Mouse (Mus musculus): ENCODE measurements around the gene 4930579F01Rik.

Gene 4930579F01Rik

GRCm38 (mm10) chr3:138193683-138194302 lies at the start of gene 4930579F01Rik:
Gene 4930579F01Rik (minus strand): TSS chr3:138193825.
- DNase-seq: no peak

DNA sequence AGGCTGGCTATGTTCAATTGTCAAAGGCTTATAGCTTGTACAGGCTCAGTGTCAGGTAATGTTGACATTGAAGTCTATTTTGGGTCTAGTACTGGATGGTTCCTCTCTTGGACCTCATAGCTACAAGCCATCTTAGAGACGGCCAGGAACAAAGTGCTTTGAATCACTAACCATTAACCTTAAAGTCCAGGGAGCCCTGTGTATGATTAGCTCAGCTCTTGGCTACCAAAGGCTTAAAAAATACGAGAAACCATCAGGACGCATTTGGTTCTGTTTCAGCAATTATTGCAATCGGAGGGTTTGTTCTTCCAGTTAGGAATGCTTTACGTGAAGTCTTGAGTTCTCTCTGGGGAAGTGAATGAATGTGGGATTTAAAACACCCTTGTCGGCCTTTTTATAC lies 49.3 kb upstream of the 4930579F01Rik start:
- no peak for DNase-seq

DNA sequence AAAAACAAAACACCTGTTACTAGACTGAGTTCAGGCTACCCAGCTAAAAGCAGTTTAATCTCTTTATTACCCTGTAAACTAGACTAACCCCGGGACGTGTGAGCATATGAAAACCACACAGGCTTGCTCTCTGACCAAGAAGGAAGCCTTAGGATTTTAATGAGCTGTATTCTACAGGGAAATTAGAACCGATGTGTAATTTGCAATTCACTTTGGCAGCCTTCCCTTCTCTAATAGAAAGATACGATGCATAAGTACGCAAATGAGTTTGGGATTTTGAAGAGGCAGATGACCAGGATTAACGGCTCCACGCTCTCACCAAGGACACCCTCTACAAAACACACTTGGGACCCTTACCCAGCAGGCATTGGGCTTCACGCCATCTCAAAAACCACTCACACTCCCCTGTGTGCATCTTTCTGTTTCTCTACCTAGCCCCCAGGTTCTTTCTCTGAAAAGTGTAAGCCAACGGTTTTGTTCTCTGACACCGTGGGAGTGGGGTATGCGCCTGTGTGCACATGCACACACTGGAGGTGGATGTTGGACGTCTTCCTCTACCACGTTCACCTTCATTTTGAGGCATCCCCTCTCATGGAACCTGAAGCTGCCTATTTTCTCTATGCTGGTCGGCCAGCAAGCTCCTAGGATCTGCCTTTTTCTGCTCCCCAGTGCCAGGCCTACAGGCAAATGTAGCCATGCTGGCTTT lies 48.5 kb upstream of the 4930579F01Rik start:
- no peak for DNase-seq

DNA sequence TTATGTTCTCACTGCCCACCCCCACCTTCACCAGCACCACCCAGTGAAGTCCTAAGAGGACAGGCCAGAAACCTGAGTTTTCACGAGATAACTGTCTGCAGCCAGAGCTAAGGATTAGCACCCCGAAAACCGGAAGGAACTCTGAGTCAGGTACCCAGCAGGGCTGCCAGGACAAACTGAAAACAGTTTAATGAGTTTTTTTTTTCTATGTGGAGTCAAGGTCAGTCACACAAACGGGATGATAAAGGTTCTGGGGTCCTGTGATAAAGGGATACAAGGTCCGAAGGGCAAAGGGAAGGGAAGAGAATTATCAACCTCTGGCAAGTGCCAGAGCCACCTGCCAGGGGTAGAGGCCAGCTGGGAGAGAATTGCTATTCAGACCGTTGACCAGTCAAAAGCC lies 47.7 kb upstream of the 4930579F01Rik start:
- no peak for DNase-seq

- DNase-seq: no peak
Measured at GRCm38 (mm10) chr3:138240942-138241341, 47.3 kb upstream of the 4930579F01Rik start.

DNA sequence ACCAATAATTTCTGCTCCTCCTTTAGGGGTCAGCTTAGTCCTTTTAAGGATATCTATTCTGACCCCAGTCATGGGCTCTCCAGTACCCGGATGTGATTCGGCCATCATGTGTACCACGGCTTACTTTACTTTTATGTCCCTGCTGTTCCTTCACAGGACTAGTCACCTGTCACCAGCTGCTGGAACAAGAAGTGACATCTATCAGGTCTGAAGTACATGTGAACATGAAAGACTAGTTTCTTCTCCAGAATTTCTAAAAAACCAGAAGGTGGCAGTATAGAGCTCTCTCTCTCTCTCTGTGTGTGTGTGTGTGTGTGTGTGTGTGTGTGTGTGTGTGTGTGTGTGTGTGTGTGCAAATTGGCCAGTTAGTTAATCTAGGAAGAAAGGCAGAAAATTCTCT lies 46.8 kb upstream of the 4930579F01Rik start:
- no peak for DNase-seq

- no peak for DNase-seq
Measured at GRCm38 (mm10) chr3:138239461-138239860, 45.8 kb upstream of the 4930579F01Rik start.

GRCm38 (mm10) chr3:138238046-138238445 lies 44.4 kb upstream of the 4930579F01Rik start:
- no peak for DNase-seq

DNA sequence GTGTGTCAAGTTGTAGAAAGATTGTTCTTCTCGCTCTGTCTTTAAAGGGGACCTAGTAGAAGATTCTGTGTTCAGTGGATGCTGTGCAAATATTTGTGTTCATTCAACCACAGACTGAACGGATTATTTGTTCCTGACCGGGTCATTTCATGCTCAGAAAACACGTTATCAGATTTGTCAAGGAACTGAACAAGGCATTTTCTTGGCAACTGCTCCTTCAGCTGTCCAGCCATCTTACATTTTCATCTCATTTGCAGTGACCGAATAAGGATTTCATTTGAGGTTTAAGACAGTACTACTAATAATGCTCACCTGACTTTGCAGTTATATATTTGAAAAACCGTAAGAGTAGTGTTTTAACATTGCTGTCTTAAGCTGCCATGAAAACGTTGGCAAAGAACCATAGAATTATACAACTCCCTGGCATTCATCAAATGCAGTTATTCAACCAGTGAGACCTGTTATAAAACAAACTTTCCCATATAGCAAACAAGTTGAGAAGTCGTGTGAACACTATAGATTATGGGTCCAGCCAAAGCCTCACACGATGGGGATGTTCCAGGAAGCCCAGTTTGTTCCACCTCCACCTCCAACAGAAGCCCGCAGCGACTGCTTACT lies 43.0 kb upstream of the 4930579F01Rik start:
- no peak for DNase-seq

DNA sequence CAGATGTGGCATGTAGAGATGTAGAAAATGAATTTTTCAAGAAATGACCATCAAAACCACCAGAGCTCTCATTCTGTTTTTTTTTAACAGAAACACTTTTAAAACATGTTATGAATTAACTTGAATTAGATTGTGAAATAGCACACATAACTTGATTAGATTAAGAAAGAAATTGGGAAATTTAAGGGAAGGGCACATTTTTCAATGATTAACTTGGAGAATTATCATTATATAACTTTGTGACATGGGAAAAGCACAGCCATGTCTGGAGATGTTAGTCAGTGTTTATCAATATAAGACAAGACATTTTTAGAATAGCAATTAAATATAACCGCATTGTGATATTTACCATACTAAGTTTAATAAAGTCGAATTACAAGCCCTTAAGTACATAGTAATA lies 37.9 kb upstream of the 4930579F01Rik start:
- no peak for DNase-seq

- no peak for DNase-seq
Measured at GRCm38 (mm10) chr3:138230266-138230665, 36.6 kb upstream of the 4930579F01Rik start.

DNA sequence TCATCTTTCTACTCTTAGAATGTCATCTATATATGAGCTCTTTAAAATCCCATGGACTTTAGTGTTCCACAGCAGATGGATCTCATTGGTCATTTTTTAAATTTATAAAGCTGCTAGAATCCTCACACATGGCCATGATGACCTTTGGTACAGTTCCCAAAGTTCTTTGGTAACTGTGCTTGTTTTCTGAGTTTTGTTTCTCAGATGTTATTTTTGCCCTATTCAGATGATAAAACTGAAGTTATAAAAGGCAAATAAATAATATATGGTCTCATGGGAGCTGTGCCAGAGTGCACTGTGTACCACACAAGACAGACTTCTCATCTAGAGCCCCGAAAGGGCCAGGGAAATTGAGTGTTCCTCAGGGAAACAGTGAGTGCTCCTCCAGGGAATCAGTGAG lies 35.8 kb upstream of the 4930579F01Rik start:
- DNase-seq: no peak

DNA sequence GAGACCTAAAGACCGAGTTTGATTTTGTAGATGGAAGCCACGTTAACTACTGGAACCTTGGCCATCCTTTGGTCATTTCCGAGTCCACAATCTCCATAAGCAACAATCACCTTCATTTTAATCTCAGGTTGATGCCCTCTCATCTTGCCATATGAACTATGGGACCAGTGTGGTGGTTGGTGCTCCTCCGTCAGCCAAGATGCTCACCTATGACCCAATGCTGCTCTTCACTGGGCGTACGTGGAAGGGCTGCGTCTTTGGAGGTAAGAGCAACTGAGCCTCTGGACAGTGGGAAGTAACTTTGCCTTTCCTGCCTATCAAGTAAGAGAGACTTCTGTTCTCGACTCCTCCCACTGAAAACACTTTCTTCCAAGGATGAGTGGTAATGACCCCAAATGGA lies 34.2 kb upstream of the 4930579F01Rik start:
- no peak for DNase-seq

DNA sequence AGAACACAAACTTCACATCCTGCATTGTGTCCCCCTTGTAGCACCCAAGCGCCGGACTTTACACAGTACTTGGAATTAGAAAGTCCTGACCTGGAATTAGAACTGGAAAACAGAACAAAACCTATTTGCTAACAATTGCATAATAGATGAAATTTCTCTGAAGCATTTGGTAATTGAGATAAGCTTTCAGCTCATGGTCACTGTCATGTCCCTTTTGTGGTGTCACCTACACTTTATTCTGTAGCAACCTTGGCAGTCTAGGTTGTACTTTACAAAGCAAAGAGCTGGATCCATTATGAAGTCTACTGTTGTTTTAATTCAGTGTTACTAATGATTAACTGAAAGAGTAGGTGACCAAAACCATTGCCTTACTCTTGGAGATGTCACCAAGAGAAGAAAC lies 33.5 kb upstream of the 4930579F01Rik start:
- no peak for DNase-seq

DNA sequence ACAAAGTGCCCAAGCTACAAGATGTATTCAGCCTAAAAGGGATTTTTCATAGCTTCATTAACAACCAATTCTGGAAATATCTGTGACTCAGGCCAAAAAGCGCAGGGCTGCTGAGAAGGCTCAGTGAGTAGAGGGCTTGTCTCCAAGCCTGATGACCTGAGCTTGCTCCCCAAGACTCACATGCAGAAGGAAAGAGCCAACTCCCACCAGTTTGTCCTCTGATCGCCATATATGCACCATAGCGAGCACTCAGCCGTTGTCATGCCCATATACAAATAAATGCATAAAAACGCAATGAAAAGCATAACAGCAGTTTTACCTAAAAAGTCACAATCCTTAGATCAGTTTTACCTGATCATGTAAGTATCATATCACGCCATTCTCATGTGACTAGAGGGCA lies 32.9 kb upstream of the 4930579F01Rik start:
- no peak for DNase-seq

- DNase-seq: no peak
Measured at GRCm38 (mm10) chr3:138225853-138226252, 32.2 kb upstream of the 4930579F01Rik start.

DNA sequence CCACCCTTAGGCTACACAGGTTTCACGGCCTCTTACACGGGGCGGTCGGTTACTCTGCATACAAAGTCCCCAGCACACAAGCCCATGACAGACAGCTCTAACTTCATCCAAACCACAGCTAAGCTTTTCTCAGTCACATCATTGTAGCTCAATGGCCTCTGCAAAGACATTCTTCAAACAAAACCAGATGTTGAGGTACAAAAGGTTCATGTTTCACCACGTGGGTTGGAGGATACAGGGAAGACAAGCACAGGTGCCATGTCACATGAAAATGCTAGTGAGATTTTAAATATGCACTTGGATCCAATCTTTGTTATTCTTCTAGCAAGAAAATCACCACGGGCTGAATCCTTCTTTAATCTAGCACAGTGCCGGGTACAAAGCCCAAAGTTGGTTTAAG lies 31.7 kb upstream of the 4930579F01Rik start:
- DNase-seq: no peak

DNA sequence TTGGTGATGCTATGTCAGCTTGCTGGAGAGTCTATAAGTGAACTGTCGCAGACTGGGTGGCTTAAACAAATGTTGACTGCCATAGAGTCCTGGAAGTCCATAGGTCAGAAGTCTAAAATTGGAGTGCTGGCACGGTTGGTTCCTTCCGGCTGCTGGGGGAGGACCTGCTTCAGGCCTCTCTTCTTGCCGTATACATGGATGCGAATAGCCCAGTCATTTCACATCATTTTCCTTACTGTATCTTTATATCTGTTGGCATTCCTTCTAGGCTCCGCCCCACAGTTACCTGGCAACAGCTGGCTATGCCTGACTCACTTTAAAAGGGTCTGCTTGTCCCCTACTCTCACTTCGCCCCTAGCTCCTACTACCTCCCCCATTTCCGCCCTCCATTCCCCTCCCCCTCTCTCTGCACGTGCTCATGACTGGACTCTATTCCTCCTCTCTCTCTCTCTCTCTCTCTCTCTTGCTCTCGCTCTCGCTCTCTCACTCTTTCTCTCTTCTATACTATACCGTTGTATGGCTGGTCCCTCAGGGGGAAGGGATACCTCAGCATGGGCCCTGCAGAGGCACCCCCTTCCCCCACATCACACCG lies 30.8 kb upstream of the 4930579F01Rik start:
- no peak for DNase-seq

GRCm38 (mm10) chr3:138222952-138223351 lies 29.3 kb upstream of the 4930579F01Rik start:
- peak; percentile 47 for DNase-seq

DNA sequence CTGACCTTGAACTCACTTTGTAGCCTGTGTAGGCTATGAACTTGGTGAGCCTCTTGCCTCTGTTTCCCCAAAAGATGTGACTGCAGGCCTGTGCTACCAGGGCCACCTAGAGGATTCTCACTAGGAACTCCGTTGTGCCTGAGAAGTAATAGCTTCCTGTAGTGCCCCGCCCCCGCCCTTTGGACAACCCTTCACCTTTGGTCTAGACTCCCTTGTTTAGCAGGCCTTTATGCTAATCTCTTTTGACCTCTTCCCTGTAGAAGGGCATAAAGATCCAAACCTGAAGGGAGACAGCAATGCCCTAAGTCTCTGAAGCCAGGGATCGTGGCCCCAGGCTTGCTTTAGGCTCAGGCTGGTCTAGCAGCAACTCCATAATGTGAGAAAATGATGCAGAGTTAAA lies 28.9 kb upstream of the 4930579F01Rik start:
- no peak for DNase-seq

DNA sequence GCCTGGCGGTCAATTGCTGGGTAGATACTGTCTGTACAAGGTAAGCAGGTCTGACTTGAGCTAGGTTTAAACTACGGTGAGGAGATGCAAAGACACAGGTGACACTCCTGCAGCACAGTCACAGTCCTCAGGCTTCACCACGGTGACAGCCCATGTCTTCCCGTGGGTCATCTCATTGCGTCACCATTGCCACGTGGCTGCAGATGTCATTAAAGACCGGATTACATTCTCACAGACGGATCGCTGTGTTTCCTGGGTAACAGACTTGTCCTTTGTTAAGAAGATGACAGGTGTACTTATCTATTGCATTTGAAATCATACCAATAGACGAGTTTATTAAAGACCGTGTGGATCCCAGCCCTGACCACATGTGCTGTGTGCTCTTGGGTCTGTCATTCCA lies 27.5 kb upstream of the 4930579F01Rik start:
- no peak for DNase-seq

DNA sequence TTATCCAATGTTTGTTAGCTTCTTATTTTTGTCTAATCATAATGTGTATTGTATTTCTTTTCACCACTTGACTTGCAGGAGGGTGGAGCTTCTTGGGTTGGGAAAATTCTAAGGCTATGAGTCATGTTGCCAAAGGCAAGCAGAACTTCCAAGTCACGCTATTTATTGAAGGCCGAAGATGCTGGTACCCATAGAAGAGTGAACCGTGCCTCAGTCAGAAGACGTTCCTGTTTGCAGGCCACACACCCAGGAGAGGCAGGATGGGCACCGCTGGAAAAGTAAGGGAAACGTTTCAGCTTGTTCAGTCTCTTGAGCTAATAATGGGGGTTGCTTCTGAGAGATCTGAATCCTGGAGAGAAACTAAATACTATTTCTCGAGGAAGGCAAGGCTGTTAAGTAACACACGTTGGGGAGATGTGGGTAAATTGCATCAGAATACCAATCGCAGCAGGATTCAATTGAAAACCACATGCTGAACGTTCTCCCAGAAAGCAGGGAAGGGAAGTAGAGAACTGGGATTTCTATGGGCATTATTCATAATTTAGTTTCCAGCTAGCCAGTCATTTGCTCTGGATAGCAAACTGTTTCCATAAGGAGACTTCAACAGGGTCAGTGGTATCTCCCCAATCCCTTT lies 24.1 kb upstream of the 4930579F01Rik start, which contains the start of gene Adh7:
TSS of gene Adh7 (plus strand) at position 130 of the 634 bp plus-strand sequence.
- no peak for DNase-seq

- no peak for DNase-seq
Measured at GRCm38 (mm10) chr3:138216091-138216490, 22.5 kb upstream of the 4930579F01Rik start.
